Mouse (Mus musculus): ENCODE measurements around the gene Cfap46.

DNA sequence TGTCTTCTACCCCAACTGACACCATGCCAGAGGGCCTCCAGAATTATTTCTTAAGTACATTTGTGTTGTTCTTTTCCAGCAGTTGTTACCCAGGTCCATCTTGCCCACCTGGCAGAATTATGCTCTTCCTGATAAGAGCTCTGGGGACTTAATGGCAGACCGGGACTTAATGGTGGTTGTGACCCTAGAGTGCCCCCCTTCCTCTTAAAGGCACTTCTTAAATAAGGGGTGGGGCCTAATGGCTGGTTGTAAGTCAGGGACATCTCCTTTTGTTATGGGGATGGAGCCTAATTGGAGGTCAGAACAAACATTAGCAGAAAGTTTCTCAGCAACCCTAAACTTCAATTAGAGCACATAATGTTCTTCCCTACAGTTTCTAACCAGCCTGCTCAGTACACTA, 42.0 kb upstream of the Cfap46 start:
- no peak for TF ChIP-seq CTCF (conservative IDR thresholded peaks at IDR 0.05; ENCODE audit: insufficient read depth, insufficient read length, low read depth, low read length)
- no peak for TF ChIP-seq POLR2A (IDR thresholded peaks at IDR 0.05; ENCODE audit: low read depth, low read length)
